Mouse (Mus musculus): Measurements from ENCODE around the gene Chrna10.

DNA sequence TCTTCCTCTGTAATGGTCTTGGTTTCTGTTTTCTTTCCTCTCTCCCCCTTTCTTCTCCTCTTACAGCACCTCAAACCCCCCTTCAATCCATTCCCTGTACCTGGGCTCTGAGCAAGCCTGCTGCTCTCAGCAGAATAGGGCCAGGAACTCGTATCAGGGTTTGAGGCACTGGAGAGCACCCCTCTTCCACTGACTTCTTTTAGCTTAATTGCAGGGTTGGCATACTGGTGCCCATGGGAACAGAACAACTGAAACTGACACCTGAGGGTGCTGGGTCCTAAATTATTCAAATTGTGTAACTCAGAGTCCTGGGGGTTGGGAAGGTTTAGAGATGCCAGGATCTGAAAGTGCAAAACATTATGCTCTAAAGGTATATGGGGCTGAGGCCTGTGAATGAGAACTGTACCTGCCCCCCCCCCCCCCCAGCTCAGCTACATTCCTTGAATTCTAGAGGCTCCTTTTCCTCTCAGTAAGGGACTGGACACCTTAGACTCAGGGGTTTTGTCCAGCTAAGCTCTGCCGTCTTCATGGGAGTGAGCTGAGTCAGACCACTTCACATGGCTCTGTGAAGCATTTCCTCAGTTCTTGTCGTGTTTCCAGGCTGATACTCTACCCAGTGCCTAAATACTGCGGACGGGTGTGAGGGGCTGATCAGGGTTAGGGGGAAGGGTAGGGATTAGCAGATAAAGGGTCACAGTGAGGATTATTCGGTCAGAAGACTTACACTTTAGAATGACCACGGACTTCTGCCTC, at the start of gene Chrna10:
- no peak for TF ChIP-seq FOSL1 (IDR thresholded peaks at IDR 0.05; ENCODE audit: insufficient read depth, low read length, poor library complexity, severe bottlenecking)
- no peak for TF ChIP-seq CTCF (IDR thresholded peaks at IDR 0.05; ENCODE audit: control insufficient read depth, insufficient read depth, insufficient read length)
- TF ChIP-seq MAX (IDR thresholded peaks at IDR 0.05), result no peak
- no peak for TF ChIP-seq MYOG (IDR thresholded peaks at IDR 0.05; ENCODE audit: control insufficient read depth, extremely low read depth, insufficient read length)
